Mouse (Mus musculus): ENCODE measurements around the gene Rbfox3. TPM values are rescaled to one million over a fixed set of nuclear protein-coding genes. Genes with fewer than 3 reads are reported as not detected.

Rbfox3 gene
- polyA plus RNA-seq, 1 experiment from 2014 or later: 1.2 TPM

GRCm38 (mm10) chr11:118677277-118677676, 234.1 kb downstream of the Rbfox3 start:
- Histone ChIP-seq H3K4me1 (replicated peaks; ENCODE audit: control insufficient read depth, insufficient read depth, low read length) (no peaks in the 10 kb centered on the region), H3K4me3 (ENCODE audit: low read depth, low read length) (no peak overlapping the region), H3K9me3 (ENCODE audit: control insufficient read depth) (no peaks in the 10 kb centered on the region), H3K36me3 (ENCODE audit: control insufficient read depth, insufficient read depth) (no peaks in the 10 kb centered on the region), H3K27ac (ENCODE audit: low read depth, low read length) (no peak overlapping the region), H3K9ac (ENCODE audit: low read depth, low read length) (no peak overlapping the region), H3K4me2 (replicated peaks; ENCODE audit: low read depth) (no peak overlapping the region), H3K27me3 (replicated peaks; ENCODE audit: control insufficient read depth, insufficient read depth, low read length) (0 out of 2 replicates have a peak, but pooled peaks cover 10% of the 10 kb centered on the region)
- WGBS: 57% methylated on average over 8 of the region's 8 CpGs
- no peak for TF ChIP-seq CTCF (IDR thresholded peaks at IDR 0.05; ENCODE audit: low read depth)
- ATAC-seq: no peak

DNA sequence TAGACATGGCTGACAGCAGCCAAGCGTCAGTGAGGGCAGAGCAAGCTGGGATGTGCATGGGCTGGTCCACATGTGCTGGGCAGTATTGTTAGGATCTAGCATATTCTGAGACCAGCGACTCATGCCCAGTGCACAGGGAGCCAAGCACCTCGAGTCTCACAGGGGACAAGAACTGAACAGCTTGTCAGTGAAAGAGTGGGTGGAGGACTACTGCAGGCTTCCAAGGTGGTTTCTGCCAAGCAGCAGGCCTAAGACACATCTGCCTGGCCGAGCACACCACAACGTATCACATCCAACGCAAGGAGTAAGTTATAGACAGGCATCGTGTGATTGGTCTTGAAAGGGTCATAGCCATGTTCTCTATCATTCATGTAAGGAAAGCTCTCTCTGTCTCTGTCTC, 235.0 kb downstream of the Rbfox3 start:
- WGBS: 77% methylated on average over 7 of the region's 7 CpGs
- no peaks in the 10 kb centered on the region for H3K4me1 ChIP-seq (replicated peaks; ENCODE audit: control insufficient read depth, insufficient read depth, low read length)

GRCm38 (mm10) chr11:118671958-118672357, 239.4 kb downstream of the Rbfox3 start:
- WGBS: 75% methylated on average over 6 of the region's 6 CpGs
- H3K4me3 ChIP-seq (ENCODE audit: low read depth, low read length): no peak overlapping the region
- no peak for ATAC-seq

More for the DNA sequence above, 235.0 kb downstream of the Rbfox3 start:
- Histone ChIP-seq H3K4me3 (ENCODE audit: low read depth, low read length) (no peak overlapping the region), H3K9me3 (ENCODE audit: control insufficient read depth) (no peaks in the 10 kb centered on the region), H3K27ac (ENCODE audit: low read depth, low read length) (no peak overlapping the region), H3K36me3 (ENCODE audit: control insufficient read depth, insufficient read depth) (no peaks in the 10 kb centered on the region), H3K27me3 (replicated peaks; ENCODE audit: control insufficient read depth, insufficient read depth, low read length) (0 out of 2 replicates have a peak, but pooled peaks cover 10% of the 10 kb centered on the region), H3K4me2 (replicated peaks; ENCODE audit: low read depth) (no peak overlapping the region), H3K9ac (ENCODE audit: low read depth, low read length) (no peak overlapping the region)
- ATAC-seq: no peak
- TF ChIP-seq CTCF (IDR thresholded peaks at IDR 0.05; ENCODE audit: low read depth): no peak

DNA sequence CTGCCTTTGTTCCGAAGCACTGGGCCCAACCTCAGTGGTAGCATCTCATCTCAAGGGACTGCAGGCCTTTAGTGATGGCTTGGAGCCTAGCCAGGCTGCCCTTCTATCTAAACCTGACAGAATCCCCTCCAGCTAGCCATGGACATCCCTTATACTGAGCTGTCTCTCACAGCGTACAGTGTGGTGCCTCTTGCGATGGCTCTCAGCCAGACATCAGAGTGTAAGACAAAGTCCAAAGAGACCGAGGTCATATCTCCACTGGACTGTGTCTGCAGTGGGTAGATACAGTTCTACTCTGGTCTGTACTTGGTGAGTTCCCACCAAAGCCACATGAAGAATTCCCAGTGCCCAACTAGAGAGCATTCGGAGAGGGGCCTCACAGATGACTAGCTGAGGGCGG, 240.2 kb downstream of the Rbfox3 start:
- no peaks in the 10 kb centered on the region for H3K27me3 ChIP-seq (replicated peaks; ENCODE audit: control insufficient read depth, insufficient read depth, low read length)
- no peak overlapping the region for H3K4me2 ChIP-seq (replicated peaks; ENCODE audit: low read depth)
- H3K9me3 ChIP-seq (ENCODE audit: control insufficient read depth): no peaks in the 10 kb centered on the region
- no peak overlapping the region for H3K9ac ChIP-seq (ENCODE audit: low read depth, low read length)
- H3K27ac ChIP-seq (ENCODE audit: low read depth, low read length): no peak overlapping the region
- no peak overlapping the region for H3K4me3 ChIP-seq (ENCODE audit: low read depth, low read length)
- ATAC-seq: no peak
- no peaks in the 10 kb centered on the region for H3K36me3 ChIP-seq (ENCODE audit: control insufficient read depth, insufficient read depth)
- H3K4me1 ChIP-seq (replicated peaks; ENCODE audit: control insufficient read depth, insufficient read depth, low read length): no peaks in the 10 kb centered on the region
- no peak for TF ChIP-seq CTCF (IDR thresholded peaks at IDR 0.05; ENCODE audit: low read depth)
- WGBS: 87% methylated on average over 6 of the region's 6 CpGs

More at GRCm38 (mm10) chr11:118671958-118672357, 239.4 kb downstream of the Rbfox3 start:
- H3K27me3 ChIP-seq (replicated peaks; ENCODE audit: control insufficient read depth, insufficient read depth, low read length): no peaks in the 10 kb centered on the region
- H3K36me3 ChIP-seq (ENCODE audit: control insufficient read depth, insufficient read depth): no peaks in the 10 kb centered on the region
- H3K9ac ChIP-seq (ENCODE audit: low read depth, low read length): no peak overlapping the region
- no peak overlapping the region for H3K4me2 ChIP-seq (replicated peaks; ENCODE audit: low read depth)
- H3K27ac ChIP-seq (ENCODE audit: low read depth, low read length): no peak overlapping the region
- no peak for TF ChIP-seq CTCF (IDR thresholded peaks at IDR 0.05; ENCODE audit: low read depth)
- H3K4me1 ChIP-seq (replicated peaks; ENCODE audit: control insufficient read depth, insufficient read depth, low read length): no peaks in the 10 kb centered on the region
- H3K9me3 ChIP-seq (ENCODE audit: control insufficient read depth): no peaks in the 10 kb centered on the region

DNA sequence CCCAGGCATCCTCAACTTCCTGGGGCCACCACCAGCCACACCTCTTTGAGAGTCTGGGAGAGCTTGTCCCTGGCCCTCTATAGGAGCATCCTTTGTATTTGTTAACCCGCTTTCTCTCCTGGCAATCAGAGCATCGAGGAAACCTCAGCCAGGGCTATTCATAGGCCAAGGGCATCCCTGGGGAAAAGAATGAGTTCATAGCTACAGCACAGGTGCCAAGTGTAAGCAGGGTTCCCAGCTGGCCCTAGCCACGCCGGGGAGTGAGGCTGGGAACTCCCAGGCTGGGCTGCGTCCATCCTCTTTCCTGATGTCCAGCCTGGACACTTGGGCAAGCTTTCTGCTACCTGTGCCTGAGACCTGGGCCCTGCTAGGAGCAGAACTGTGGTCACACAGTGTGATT, 241.6 kb downstream of the Rbfox3 start:
- Histone ChIP-seq H3K27ac (ENCODE audit: low read depth, low read length) (no peak overlapping the region), H3K4me2 (replicated peaks; ENCODE audit: low read depth) (no peak overlapping the region), H3K4me3 (ENCODE audit: low read depth, low read length) (no peak overlapping the region), H3K27me3 (replicated peaks; ENCODE audit: control insufficient read depth, insufficient read depth, low read length) (no peaks in the 10 kb centered on the region), H3K36me3 (ENCODE audit: control insufficient read depth, insufficient read depth) (no peaks in the 10 kb centered on the region), H3K4me1 (replicated peaks; ENCODE audit: control insufficient read depth, insufficient read depth, low read length) (no peaks in the 10 kb centered on the region), H3K9me3 (ENCODE audit: control insufficient read depth) (no peaks in the 10 kb centered on the region), H3K9ac (ENCODE audit: low read depth, low read length) (no peak overlapping the region)
- ATAC-seq: no peak
- whole genome bisulfite sequencing: 63% methylated on average over 5 of the region's 5 CpGs
- no peak for TF ChIP-seq CTCF (IDR thresholded peaks at IDR 0.05; ENCODE audit: low read depth)

GRCm38 (mm10) chr11:118668351-118668750, 243.0 kb downstream of the Rbfox3 start:
- H3K27me3 ChIP-seq (replicated peaks; ENCODE audit: control insufficient read depth, insufficient read depth, low read length): no peaks in the 10 kb centered on the region
- H3K36me3 ChIP-seq (ENCODE audit: control insufficient read depth, insufficient read depth): no peaks in the 10 kb centered on the region
- H3K9ac ChIP-seq (ENCODE audit: low read depth, low read length): no peak overlapping the region
- no peaks in the 10 kb centered on the region for H3K4me1 ChIP-seq (replicated peaks; ENCODE audit: control insufficient read depth, insufficient read depth, low read length)
- TF ChIP-seq CTCF (IDR thresholded peaks at IDR 0.05; ENCODE audit: low read depth): no peak
- 63% methylated on average over 8 of the region's 8 CpGs for WGBS
- H3K27ac ChIP-seq (ENCODE audit: low read depth, low read length): no peak overlapping the region
- H3K9me3 ChIP-seq (ENCODE audit: control insufficient read depth): no peaks in the 10 kb centered on the region
- no peak overlapping the region for H3K4me2 ChIP-seq (replicated peaks; ENCODE audit: low read depth)
- H3K4me3 ChIP-seq (ENCODE audit: low read depth, low read length): no peak overlapping the region
- ATAC-seq: no peak

DNA sequence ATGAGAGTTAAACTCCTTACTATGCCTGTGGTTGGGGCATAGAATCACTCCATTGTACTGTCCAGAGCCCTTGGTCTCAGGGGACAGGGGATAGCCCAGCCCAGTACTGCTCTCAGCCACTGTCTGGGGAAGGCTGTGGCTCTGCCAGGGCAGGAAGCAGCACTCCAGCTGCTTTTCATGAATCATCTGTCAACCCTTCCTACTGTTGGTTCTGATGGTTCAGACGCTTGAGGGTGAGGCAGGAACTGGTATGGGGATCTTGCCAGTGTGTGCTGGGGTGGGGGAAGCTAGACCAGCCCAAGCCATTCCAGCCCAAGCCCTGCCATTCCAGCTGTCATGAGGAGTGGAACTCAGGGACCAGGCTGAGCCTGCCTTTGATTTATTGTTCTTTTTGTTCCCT, 243.5 kb downstream of the Rbfox3 start:
- no peak for TF ChIP-seq CTCF (IDR thresholded peaks at IDR 0.05; ENCODE audit: low read depth)
- no peak for ATAC-seq
- H3K27ac ChIP-seq (ENCODE audit: low read depth, low read length): no peak overlapping the region
- no peaks in the 10 kb centered on the region for H3K36me3 ChIP-seq (ENCODE audit: control insufficient read depth, insufficient read depth)
- H3K4me2 ChIP-seq (replicated peaks; ENCODE audit: low read depth): no peak overlapping the region
- no peaks in the 10 kb centered on the region for H3K9me3 ChIP-seq (ENCODE audit: control insufficient read depth)
- H3K4me1 ChIP-seq (replicated peaks; ENCODE audit: control insufficient read depth, insufficient read depth, low read length): no peaks in the 10 kb centered on the region
- no peak overlapping the region for H3K9ac ChIP-seq (ENCODE audit: low read depth, low read length)
- no peak overlapping the region for H3K4me3 ChIP-seq (ENCODE audit: low read depth, low read length)
- 30% methylated on average over 1 of the region's 1 CpGs for WGBS
- H3K27me3 ChIP-seq (replicated peaks; ENCODE audit: control insufficient read depth, insufficient read depth, low read length): no peaks in the 10 kb centered on the region

Measured in intestine, postnatal 0 days (tissue).